Mouse (Mus musculus) lung, postnatal 4 days (tissue): ENCODE measurements at regions not wholly inside any gene's neighbourhood (a gene's known extent, or its start where the extent isn't known, plus 50 kb on each side); places are given as distances from the start of the nearest gene placed in this dataset.
"Not testable (repeated sequence)": the region's sequence is repeated elsewhere in the genome, so short reads cannot be mapped to it uniquely, and the experiment has no call there.

ENCODE experiments used
- DNase-seq, 2 experiments: peaks; one replicate each; pipeline ENCODE4 v3.0.0; 2021

DNA sequence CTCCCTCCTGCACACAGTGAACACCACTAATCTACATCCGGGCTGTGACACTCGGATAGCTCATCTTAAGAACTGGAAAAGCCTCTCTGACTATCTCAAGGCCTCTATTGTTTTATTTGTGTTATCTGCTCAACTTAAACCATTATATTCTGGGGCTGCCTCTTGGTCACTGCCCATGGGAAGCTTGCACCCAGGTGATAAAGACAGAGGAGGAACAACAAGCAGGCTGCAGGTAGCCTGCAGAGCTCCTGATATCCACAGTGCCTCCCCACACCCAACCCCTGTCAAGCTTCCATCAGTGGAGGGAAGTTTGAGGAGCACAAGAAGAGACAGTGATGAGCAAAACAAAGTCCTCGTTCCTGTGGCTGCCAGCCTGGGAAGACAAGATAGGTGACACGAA lies 467.0 kb upstream of the Smim15 start:
- no peak for DNase-seq

DNA sequence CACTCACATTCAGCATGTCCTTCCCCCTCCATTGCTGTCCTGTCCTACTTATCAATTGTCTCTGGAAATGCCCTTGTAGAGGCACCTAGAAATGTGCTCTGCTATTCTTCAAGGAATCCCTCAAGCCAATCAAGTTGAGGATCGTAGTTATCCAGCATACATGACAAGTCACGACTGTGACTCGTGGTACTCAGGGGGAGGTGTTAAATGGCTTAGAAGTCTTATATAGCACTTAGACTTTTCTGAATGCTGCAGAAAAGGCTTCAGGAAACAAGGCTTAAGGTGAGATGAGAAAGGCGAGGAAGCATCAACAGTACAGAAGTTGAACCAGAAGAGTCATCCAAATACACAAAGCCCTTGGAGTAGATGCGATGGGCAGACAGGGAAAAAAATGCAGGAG lies 467.5 kb upstream of the Smim15 start:
- no peak for DNase-seq

DNA sequence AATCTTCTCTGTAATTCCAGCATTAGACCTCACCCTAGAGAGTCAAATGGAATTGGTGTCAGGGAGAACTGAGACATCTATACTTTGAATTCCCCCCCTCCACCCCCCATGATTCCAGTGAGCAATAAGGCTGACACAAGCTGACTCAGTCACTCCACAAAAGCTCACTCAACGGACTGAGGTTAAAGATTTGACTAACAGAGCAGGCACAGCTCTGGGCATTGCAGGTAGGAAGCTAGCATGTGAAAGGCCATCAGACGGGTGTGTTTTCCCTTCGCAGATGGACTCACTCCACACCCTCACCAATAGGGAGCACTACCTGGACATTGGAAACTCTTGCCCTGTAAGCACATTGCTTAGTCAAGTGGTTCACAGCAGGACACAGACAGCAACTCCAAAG lies 469.2 kb upstream of the Smim15 start:
- no peak for DNase-seq

DNA sequence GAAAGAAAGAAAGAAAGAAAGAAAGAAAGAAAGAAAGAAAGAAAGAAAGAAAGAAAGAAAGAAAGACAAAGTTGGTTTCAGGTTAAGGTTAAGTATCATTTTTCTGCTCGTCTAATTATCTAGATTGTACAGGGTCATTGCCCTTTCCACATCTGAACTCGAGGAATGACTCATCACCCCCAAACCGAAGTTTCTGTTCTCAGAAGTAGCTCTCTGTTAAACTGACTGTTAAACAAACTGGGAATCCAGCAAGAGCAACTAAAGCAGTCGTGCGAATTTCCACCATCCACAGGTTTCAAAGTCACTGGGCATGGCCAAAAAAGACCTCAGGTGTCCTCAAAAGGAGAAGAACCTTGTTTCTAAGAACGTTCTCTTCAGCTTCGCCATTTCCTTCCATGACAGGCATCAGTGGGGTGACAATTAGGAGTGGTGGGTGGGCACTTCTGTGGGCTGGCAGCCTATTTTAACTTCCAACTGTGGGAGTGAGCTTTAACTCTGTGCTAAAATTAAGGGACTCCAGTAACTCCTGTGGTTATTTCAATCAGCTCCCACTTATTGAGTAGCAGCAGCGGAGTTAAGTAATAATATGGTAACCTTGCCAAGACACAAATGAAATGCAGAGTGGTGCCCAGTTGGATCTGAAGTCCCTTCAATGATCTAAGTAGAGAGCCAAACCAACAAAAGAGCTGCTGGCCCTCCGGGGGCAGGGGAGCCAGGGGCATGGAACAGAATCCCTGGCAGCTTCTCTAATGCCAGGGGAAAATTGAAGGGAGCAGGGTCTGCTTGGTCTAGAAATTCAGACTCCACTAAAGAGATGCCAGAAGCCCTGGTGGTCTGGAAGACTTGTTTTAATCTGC lies 470.5 kb upstream of the Smim15 start:
- no peak for DNase-seq

DNA sequence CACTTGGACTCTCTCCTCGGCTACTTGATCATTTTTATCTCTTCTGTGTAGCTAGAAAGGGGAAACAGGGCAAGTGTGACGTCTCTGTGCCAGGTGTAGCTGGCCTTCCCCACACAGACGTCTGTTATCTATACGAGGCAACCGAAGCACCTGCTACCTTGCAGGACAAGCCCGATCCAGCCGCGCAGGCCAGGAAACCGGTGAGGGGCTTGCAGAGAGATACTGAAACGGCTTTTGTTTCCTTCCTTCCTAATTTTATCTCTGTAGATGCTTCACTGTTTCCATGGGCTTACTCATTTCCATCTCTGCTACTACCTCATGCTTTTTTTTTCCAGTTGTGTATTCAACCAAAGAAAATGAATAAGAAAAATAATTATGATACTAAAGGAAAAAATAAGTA lies 472.7 kb upstream of the Smim15 start:
- DNase-seq: no peak

DNA sequence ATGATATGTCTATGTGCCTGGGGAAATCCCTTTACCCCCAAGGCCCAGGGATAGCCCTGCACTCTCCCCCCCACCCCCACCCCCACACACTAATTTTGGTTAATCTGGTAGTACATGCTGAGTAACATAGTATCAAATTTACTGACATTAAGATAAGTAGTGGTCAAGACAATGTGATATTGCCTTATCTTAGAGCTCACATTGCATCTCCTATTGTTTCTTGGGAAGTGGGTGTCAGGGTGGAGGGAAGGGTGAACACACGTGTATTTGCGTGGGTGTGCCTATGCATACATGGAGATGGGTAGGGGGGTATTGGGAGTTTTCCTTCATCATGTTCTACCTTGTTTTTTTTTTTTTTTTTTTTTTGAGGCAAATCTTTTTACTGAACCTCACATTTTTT lies 474.8 kb upstream of the Smim15 start:
- no peak for DNase-seq

DNA sequence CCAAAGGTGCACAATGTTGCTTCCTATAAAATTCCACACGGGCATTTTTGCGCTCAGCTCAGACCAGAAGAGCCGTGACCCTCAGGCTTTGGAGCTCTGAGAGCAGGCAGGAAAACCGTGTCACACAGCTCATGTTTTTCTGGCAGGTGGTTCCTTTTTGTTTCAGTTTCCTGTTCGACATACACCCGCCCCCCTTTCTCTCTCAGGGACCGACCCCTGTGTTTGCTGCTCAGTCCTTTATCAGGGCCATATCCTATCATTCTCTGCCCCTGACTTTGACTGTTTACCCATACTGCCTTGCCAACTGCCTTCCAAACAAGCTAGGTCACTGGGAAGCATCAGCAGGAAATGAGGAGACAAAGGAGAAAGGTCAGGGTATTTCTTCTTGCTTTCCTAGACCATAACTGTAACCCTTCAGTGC lies 475.5 kb upstream of the Smim15 start:
- DNase-seq: peak; percentile 35 to 59

DNA sequence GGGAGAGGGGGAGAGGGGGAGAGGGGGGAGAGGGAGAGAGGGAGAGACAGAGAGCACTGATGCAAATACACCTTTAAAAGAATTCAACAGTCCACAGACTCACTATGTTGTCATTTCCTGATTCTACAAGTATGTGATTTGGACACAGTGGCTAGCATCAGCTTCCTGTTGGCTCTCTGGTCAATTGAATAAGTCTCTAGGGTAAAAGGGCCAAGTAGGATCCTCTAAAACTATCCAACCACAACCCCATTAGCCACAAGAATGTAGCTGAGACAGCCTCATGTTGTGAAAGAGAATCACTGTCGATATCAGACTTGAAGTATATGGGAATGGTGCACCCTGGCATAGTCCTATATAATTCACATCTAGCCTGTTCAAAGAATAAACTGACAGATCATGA lies 481.8 kb upstream of the Smim15 start:
- no peak for DNase-seq

DNA sequence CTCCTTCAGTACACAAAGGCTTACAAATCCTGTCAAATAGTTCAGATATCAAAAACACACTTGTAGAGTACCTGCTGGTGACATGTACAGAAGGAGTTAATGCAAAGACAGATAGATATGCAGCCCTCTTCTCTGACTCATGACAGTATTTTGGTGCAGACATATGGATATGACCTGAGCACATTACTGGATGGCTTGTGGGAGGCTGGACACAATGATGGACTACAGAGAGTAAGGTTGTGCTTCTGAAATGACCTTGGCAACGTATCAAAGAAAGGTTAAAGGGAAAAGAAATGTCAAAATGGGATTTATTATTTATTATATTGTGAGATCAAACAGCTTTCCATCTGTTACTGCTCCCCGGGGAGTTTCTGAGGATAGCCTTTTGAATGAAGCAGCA lies 482.7 kb upstream of the Smim15 start:
- DNase-seq: no peak

DNA sequence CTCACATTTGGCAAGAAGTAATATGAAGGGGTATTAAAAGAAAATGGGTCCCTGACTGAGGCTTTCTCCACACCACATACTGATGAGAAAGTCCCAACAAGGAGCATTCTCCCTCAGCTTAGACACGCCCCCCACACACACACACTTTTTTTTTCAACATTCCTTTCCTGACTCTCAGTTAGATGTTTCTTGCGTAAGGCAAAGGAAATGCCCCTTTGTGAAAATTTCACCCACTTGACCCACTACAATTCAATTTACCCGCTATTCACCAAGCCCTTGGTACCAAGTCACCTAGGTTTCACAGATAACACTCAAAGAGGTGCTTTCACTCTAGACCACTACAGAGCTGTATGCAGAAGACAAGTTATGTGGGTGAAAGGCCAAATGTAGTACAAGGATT lies 488.3 kb upstream of the Smim15 start:
- DNase-seq: no peak

DNA sequence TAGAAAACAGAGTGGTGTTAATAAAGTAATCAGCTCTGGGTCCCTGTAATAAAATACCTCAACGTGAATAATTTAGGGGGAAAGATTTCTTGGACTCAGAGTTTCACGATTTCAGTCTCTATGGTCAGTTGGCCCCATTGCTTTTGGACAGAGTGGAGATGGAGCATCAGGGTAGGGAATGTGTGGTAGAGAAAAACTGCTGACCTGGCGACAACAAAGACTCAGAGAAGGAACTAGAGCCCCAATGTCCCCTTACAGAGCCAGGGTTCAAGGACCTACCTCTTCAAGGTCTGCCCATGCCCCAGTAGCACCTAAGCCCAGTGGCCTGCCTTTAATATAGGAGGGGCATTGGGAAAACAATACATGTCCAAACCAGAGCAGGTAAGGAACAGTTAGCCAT lies 490.2 kb upstream of the Smim15 start:
- no peak for DNase-seq

DNA sequence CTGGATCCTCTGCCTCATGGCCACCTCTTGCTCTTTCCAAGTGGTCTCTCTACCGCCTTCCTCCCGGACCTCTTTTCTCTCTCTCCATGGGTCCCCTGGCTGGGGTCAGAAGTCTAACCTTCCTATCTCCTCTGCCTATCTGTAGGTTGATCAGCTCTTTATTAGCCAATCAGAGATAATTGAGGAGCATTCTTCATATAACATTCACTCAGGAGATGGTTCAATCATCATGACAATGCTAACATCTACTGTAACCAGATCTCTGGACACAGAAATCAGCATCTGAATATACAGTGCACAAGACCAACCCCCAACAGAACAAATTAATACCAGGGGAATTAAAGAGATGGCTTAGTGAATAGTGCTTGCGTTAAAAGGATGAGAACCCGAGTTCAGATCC lies 492.1 kb upstream of the Smim15 start:
- no peak for DNase-seq

DNA sequence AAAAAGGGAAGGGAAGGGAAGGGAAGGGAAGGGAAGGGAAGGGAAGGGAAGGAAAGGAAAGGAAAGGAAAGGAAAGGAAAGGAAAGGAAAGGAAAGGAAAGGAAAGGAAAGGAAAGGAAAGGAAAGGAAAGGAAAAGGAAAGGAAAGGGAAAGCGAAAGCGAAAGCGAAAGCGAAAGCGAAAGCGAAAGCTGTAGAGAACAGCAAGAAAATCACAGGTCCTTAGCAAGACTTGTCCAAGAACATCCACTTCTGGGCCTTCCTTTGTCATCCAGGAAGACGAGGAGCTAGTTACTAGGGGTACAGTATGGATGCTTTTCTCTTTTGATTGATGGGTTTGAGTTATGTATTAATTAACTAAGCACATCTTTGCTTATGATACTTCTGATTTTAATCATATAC lies 494.3 kb upstream of the Smim15 start:
- DNase-seq: not testable (repeated sequence)

DNA sequence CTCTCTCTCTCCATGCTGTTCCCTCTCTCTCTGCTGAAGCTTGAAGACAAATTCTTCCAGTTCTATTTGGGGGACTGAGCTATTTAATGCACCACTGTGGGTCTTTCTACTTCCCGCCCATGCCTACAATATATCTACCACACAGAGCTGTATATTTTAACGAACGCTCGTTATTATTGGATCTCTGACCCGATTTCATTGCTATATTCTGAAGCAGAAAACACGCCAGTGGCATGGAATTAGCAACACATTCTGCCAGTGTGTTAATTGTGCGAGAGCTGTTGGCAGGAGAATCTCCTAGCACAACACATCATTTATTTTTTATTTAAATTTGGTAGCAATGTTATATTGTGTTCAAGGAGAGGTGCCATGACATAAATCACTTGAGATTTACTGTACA lies 497.2 kb upstream of the Smim15 start:
- no peak for DNase-seq

DNA sequence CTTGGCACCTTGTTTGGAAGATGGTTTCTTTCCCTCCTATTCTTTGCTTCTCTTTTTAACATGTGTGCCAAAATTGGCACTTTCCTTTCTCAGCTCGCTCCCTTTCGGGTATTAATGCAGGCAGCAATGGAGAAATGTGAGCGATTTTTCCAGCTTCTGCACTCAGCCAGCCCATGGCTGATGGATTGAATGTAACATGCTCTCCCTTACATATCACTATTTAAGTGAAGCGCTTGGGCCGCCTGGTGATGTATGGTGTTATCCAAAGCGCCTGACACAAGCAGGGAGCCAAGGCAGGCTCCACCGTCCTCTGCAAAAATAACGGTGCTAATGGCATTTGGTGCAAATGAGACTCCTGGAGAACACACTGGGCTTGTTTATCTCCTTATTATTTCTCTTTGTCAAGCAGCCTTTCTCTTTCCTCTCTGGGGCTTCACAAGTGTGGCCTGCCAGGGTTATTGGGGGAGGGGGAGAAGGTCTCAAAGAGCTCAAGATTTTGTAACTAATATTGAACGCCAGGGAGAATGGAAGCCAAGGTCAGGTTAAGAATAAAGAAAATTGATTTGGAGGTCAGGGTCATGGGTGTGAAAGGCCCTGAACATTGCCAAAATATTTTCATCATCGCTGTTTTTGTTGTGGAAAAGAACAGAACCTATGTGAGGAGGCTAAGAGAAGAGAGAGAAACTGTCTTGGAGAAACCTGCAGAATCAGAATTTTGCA lies 497.9 kb upstream of the Smim15 start:
- DNase-seq: no peak

DNA sequence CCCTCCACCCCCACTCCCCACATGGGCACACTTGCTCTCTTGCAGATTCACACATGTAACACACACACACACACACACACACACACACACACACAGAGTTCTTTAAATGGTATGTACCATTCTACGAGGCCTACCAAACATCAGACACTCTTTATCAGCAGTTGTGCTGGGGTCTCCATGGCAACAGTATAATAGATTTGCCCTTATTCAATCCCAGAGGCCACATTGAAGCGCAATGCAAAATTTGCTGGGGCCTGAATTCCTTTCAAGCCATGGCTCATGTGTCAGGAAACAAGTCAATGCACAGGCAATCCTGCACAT lies 502.7 kb upstream of the Smim15 start:
- DNase-seq: no peak

DNA sequence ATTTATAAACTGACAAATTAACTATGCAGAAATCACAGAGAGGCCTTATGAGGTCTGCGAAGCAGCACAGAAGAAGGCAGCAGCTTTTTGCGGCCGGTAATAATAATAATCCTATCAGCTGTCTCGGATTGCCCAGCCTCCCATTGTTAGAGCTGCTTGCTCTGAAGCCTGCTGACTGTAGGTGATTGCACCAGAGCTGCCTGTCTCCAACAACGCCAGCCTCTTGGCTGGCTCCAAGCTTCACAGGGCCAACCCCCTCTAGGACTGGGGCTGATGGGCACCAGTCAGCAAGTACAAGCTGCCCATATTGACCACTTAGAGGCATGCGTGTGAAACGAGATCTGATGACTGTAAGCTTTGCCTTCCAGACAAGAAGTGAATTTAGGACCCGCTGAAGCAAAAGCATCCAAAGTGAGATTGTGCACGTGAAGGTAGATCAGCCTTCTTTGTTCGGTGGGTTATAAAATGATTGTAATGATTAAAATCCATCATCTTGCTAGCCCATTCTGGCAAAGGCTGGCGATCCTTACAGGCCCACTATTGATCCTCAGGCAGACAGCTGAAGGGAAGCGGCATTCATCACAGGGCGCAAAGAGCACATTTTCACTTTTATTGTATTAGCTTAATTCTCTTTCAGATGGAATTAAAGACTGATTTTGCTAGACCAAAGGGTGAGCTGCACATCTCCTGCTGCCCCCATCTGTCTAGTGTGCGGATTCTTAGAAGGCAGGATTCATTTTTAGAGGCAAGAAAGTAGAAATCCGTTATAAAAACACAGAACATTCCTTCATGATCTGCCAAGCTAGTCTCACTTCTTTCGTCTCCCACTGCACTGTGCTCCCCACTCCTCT lies 503.2 kb upstream of the Smim15 start:
- no peak for DNase-seq

DNA sequence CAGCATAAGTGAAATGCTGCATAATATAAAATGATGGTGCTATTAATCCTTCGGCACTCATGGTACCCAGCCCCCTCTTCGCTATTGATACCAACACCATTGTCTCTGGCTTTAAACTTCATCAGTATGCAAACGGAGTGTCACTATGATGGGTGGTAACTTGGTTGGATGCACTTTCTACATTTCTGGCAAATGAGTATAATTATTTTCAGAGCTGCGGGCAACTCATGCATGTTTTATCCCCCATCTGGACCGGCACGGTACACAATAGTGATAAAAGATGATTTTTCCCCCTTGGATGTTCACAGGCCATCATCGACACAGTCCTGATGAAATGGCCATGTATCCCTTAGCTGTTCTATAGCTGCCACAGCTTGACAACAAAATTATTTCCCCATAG lies 503.9 kb upstream of the Smim15 start:
- no peak for DNase-seq

DNA sequence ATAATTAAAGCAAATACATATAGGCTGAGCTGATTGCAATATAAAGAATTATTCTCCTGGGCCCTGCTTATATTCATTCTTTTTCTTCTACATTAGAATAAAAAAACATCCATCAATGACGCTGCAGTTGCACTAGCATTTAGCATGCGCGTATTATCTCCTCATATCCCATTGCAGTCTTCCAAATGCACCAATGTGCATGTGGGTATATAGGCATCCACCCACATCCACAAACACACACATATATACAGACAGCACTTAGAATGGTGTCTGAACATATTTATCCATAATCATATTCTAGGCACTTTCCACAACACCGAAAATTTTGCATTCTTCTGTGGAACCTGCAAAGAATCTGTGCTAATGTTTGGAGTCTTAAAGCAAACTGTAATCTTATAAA lies 504.4 kb upstream of the Smim15 start:
- DNase-seq: no peak

DNA sequence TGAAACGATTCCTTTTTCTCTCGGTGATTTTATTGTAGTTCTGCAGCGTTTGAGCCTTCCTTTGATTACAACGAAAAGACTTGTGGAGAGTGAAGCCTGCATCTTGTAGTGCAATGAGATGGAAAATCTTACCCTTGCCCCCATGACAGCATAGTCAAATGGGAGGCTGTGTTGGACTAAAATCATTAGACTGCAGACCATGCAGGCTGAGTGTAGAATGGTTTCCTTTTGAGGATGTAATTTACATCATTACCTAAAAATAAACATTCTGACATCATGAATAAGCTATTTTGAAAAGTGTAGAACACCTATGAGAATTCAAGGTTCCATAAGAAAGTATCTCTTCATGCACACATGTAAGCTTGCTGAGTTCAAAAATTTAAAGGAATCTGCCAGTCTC lies 504.9 kb upstream of the Smim15 start:
- no peak for DNase-seq

DNA sequence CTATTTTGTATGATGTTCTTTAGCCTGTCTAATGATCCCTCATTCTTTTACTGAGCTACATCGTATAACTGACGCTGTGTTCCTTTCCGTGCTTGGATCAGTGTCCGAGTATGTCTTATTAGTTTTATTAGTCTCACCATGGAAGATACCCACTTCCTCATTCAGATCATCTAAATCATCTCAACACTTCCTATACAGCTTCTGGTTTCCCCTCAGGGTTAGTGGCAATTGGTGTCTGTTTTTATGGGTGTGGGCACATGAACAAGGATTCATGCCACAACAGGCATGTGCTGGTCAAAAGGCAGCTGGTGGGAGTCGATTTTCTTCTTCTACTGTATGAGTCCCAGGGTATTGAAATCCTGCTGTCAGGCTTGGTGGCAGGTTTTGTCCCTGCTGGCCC lies 509.0 kb upstream of the Smim15 start:
- no peak for DNase-seq

DNA sequence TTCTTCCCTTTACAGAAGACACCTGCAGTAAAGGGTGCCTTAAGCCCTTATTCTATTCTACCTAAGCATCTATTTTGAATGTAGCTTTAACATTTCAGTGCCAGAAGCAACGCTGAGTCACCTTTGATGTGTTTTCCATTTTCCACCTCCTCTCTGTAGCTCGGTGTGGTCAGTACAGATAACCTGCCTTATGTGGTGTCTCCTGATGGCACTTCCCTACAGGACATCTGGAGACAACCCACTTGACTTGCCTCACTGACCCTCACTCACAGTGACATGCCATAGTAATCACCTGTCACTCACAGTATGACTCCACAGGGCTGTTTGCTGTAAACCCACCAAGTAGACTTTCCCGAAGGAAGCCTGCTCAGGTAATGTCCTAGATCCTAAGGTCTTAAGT lies 510.9 kb upstream of the Smim15 start:
- no peak for DNase-seq

DNA sequence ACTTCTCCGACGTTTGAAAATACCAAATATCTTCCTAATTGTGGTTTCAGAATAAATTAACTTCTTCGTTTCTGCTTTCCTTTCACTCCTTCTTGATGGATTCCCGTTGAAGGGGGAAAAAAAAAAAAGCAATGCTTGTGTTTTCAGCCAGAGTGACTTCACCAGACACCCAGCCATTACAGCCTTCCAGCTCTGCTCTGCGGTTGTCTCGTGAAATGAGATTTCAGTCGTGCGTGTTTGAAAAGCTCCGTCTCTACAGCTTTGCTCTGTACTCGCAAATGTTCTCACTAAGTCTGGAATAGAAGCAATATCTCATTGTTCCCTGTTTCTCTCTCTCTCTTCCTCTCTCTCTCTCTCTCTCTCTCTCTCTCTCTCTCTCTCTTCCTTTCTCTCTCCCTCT lies 509.6 kb upstream of the Kif2a start:
- DNase-seq: no peak

DNA sequence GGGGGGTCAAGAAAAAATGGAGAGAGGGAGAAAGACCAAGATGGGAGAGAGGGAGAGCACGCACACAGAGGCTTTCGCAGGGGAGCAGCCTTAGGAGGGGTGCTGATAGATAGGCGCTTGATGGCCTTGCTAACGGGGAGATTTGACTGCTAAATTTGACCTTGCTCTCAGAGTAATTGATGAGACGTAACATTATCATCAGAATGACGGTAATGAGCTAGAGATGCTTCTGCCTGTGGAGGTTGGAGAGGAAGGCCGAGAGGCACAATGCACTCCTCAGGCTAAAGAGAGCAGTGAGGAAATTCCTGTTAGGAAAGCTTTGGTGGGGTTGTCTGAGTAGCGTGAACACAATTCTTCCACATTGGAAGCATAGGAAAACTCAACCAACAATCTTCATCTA lies 509.1 kb upstream of the Kif2a start:
- no peak for DNase-seq
